Mouse (Mus musculus) thymus, adult 2 months (tissue): ENCODE data around the gene Prcd. TPM values are rescaled to one million over a fixed set of nuclear protein-coding genes. Genes with fewer than 3 reads are reported as not detected.
"Not testable (repeated sequence)": the region's sequence is repeated elsewhere in the genome, so short reads cannot be mapped to it uniquely, and the experiment has no call there.

Source experiments
- DNase-seq: peaks from one replicate; pipeline ENCODE4 v3.0.0; 2021
- H3K27ac ChIP-seq: fragments of 200-500 bp; 2 replicates; pipeline ENCODE4 v1.5.1; 2012; ENCODE audit warnings: low read length, control low read depth; ENCODE audit not compliant: control insufficient read depth, insufficient read depth
- H3K27me3 ChIP-seq: fragments of 200-500 bp; 2 replicates; pipeline ENCODE4 v1.6.1; 2012; ENCODE audit warnings: mild to moderate bottlenecking, low read length, moderate library complexity, mixed read lengths; ENCODE audit not compliant: control insufficient read depth, insufficient read depth
- H3K36me3 ChIP-seq: fragments of 200-500 bp; 2 replicates; pipeline ENCODE4 v1.6.1; 2012; ENCODE audit warnings: mild to moderate bottlenecking, low read length, moderate library complexity; ENCODE audit not compliant: control insufficient read depth, insufficient read depth
- H3K4me1 ChIP-seq: fragments of 200-500 bp; replicated peaks from 2 replicates; pipeline ENCODE4 v1.6.1; 2012; ENCODE audit warnings: low read length; ENCODE audit not compliant: control insufficient read depth, insufficient read depth
- H3K4me3 ChIP-seq: fragments of 200-500 bp; 2 replicates; pipeline ENCODE4 v1.5.1; 2012; ENCODE audit warnings: mild to moderate bottlenecking, low read length, control low read depth, moderate library complexity; ENCODE audit not compliant: control insufficient read depth, insufficient read depth
- CTCF ChIP-seq: fragments of 200-500 bp; IDR thresholded peaks from 2 replicates; pipeline ENCODE4 v1.5.1; 2012; ENCODE audit warnings: mild to moderate bottlenecking, control low read depth, low read length, moderate library complexity, borderline replicate concordance; ENCODE audit not compliant: control insufficient read depth, poor library complexity, insufficient read depth; ENCODE audit errors: extremely low read depth
- POLR2A ChIP-seq: fragments of 200-500 bp; IDR thresholded peaks from 2 replicates; pipeline ENCODE4 v1.6.1; 2012; ENCODE audit warnings: mild to moderate bottlenecking, low read length, control low read depth, moderate library complexity; ENCODE audit not compliant: control insufficient read depth, poor library complexity, insufficient read depth; ENCODE audit errors: extremely low read depth
- WGBS: fragments of 180-500 bp; shearing (Covaris S2); methylation state at CpG from one replicate; pipeline ENCODE4 v1.1.7; 2018; 5-methylcytosine and 5-hydroxymethylcytosine counted together
- polyA plus RNA-seq: library from polyadenylated mRNA; depleted of rRNA; stranded (reverse); fragments of >200 nt; gene quantifications from 2 replicates; pipeline ENCODE4 v1.2.3, GENCODE M21; 2012; rRNA removed

The Prcd gene
- 0.36 and 0.97 TPM in 2 replicates for polyA plus RNA-seq

DNA sequence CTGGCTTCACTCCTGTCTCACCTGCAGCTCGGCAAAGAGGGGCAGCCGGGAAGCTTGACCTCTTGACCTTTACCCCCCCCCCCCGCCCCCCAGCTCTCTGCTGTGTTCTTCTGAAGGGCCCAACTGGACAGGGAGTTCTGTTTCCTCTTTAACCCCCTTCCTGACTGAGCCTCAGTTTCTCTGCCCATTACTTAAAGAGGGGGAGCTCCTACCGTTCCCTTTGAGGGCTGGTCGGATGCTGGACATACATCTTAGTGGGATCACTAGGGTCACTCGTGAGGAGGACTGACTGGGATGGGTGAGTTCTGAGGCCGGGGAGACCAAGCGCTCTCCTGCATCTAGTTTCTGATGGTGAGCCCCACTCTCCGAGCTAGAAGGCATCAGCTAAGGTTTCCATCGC lies at the start of gene Prcd:
Prcd (plus strand) TSS at position 301 of the 400 bp plus-strand sequence.
- peak within 1 kb of the TSS; percentile 20 for H3K4me3 ChIP-seq
- no peak for TF ChIP-seq CTCF
- no peak for TF ChIP-seq POLR2A

GRCm38 (mm10) chr11:116604097-116604496 lies 49.2 kb upstream of the Prcd start:
- Histone ChIP-seq H3K4me3 (no peak overlapping the region), H3K4me1 (peaks cover 31% of the 10 kb centered on the region), H3K27me3 (no peaks in the 10 kb centered on the region), H3K27ac (no peak overlapping the region), H3K36me3 (no peaks in the 10 kb centered on the region)
- no peak for TF ChIP-seq POLR2A
- TF ChIP-seq CTCF = no peak
- 95% methylated on average over 12 of the region's 12 CpGs for WGBS
- no peak for DNase-seq

More for the DNA sequence above, at the start of gene Prcd:
- H3K27ac ChIP-seq = no peak within 1 kb of the TSS
- WGBS = 30% methylated on average over 10 of the region's 10 CpGs
- no peak for DNase-seq
- peaks cover 7% of the 10 kb centered on the region; the same call in 1 of the 2 replicates for H3K27me3 ChIP-seq
- H3K36me3 ChIP-seq = no peaks in the 10 kb centered on the region
- peaks cover 11% of the 10 kb centered on the region for H3K4me1 ChIP-seq

GRCm38 (mm10) chr11:116607717-116608116 lies 45.6 kb upstream of the Prcd start:
- H3K27ac ChIP-seq = 0 out of 2 replicates have a peak overlapping the region, but pooled peaks have one; percentile 5
- H3K4me3 ChIP-seq = no peak overlapping the region
- H3K4me1 ChIP-seq = peaks cover 40% of the 10 kb centered on the region
- WGBS = 28% methylated on average over 3 of the region's 3 CpGs
- TF ChIP-seq POLR2A = no peak
- TF ChIP-seq CTCF = no peak
- H3K36me3 ChIP-seq = no peaks in the 10 kb centered on the region
- no peaks in the 10 kb centered on the region for H3K27me3 ChIP-seq
- DNase-seq = peak; percentile 29

DNA sequence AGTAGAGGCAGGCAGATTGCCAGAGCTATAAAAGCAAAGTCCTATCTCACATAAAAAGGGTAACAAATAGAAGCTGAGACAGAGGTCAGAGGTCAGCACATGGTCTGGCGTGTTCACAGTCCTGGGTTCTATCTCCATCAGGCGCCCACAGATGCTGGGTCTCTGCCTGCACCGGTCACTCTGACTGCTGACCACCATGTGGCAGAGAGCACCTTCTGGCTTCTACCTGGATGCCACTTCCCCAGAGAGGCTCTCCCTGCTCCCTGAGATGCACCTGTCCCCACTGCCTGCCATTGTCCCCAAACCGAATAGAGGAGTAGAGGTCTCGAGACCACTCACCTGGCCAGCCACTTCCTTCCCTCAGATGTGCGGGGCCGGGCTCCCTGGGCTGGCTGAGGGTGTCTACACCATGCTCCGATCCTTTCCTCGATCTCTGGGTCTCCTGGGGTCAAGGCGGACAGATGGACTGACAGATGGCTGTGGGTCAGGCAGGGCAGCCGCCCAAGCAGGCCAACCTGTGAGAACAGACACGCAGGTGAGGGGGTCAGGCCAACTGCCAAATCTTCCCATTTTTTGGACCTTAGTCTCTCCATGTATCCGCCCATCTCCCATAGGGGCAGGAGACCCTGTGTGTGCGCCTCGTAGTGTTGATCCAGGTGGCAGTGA lies 43.2 kb upstream of the Prcd start:
- peaks cover 44% of the 10 kb centered on the region for H3K4me1 ChIP-seq
- 86% methylated on average over 15 of the region's 15 CpGs for WGBS

GRCm38 (mm10) chr11:116611168-116611567 lies 42.2 kb upstream of the Prcd start:
- H3K27me3 ChIP-seq, H3K4me3 ChIP-seq, DNase-seq, H3K27ac ChIP-seq, H3K36me3 ChIP-seq: not testable (repeated sequence)
- 65% methylated on average over 9 of the region's 9 CpGs for WGBS
- H3K4me1 ChIP-seq = peaks cover 51% of the 10 kb centered on the region

More for the DNA sequence above, 43.2 kb upstream of the Prcd start:
- H3K27ac ChIP-seq = no peak overlapping the region
- no peak overlapping the region for H3K4me3 ChIP-seq
- no peak for DNase-seq
- TF ChIP-seq POLR2A (no peak), CTCF (no peak)
- no peaks in the 10 kb centered on the region for H3K36me3 ChIP-seq
- no peaks in the 10 kb centered on the region for H3K27me3 ChIP-seq

- Histone ChIP-seq H3K4me3 (no peak overlapping the region), H3K27me3 (no peaks in the 10 kb centered on the region), H3K4me1 (peaks cover 50% of the 10 kb centered on the region), H3K36me3 (no peaks in the 10 kb centered on the region), H3K27ac (no peak overlapping the region)
- no peak for DNase-seq
- 70% methylated on average over 9 of the region's 9 CpGs for WGBS
- TF ChIP-seq CTCF (no peak), POLR2A (no peak)
Measured at GRCm38 (mm10) chr11:116611883-116612282, 41.5 kb upstream of the Prcd start.

DNA sequence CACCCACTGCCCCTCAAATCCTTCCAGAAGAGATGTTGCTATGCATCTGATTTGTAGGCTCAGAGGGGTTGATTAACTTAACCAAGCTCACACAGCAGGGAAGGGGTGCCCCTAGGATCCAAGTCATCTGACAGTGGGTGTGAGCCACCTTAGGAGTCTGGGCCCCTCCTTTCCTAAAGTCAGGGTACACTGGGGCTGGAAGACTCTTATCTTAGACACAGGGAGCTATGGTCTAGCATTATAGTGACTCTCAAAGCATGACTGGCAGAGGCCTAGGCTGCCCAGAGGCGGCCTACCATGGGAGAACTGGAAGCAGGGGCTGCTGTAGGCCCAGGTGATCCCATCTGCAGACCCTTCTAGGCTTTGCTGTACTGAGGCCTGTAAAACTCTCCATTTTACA lies 40.8 kb upstream of the Prcd start:
- no peak overlapping the region for H3K27ac ChIP-seq
- WGBS = 89% methylated on average over 1 of the region's 1 CpGs
- no peaks in the 10 kb centered on the region for H3K27me3 ChIP-seq
- no peak overlapping the region for H3K4me3 ChIP-seq
- no peaks in the 10 kb centered on the region for H3K36me3 ChIP-seq
- TF ChIP-seq POLR2A (no peak), CTCF (no peak)
- peaks cover 50% of the 10 kb centered on the region for H3K4me1 ChIP-seq
- no peak for DNase-seq
